Mouse (Mus musculus) granulocyte monocyte progenitor cell, adult 5-6 weeks (primary cell): ENCODE measurements at regions not wholly inside any gene's neighbourhood (a gene's known extent, or its start where the extent isn't known, plus 50 kb on each side); places are given as distances from the start of the nearest gene placed in this dataset.

Experiments
- ATAC-seq: replicated peaks from 2 replicates; pipeline ENCODE4 v1.8.0; 2016; ENCODE audit warnings: mild to moderate bottlenecking, moderate TSS enrichment, inconsistent platforms; ENCODE audit not compliant: poor library complexity, severe bottlenecking

- peak; percentile 98 for ATAC-seq
Observed at GRCm38 (mm10) chrX:77432846-77433810, 77.7 kb upstream of the Tbl1x start.

GRCm38 (mm10) chrX:77433811-77434192 lies 77.0 kb upstream of the Tbl1x start:
- ATAC-seq: no peak

GRCm38 (mm10) chrX:77443852-77444492 lies 66.8 kb upstream of the Tbl1x start:
- ATAC-seq: no peak

- ATAC-seq: peak; percentile 61
Observed at GRCm38 (mm10) chrX:77446755-77447154, 64.1 kb upstream of the Tbl1x start.

- ATAC-seq: no peak
Observed at GRCm38 (mm10) chrX:77451977-77452675, 58.7 kb upstream of the Tbl1x start.
